Mouse (Mus musculus) hindbrain, embryonic 13.5 days (tissue): ENCODE results near the gene Gosr1. TPM values are rescaled to one million over a fixed set of nuclear protein-coding genes. Genes with fewer than 3 reads are reported as not detected.

ENCODE experiments used
- ATAC-seq: fragments of 200-750 bp; cut with Nextera tagmentation; 2 replicates; pipeline ENCODE4 v1.8.0; 2017; ENCODE audit warnings: moderate TSS enrichment; ENCODE audit not compliant: low FRiP score
- H3K27ac ChIP-seq: fragments of 300-500 bp; sonication (generic); 2 replicates; pipeline ENCODE4 v1.5.1; 2015; ENCODE audit warnings: inconsistent platforms, mild to moderate bottlenecking, moderate library complexity
- H3K27me3 ChIP-seq: fragments of 300-500 bp; sonication (generic); 2 replicates; pipeline ENCODE4 v1.6.1; 2015; ENCODE audit warnings: mild to moderate bottlenecking, inconsistent platforms
- H3K36me3 ChIP-seq: fragments of 300-500 bp; sonication (generic); 2 replicates; pipeline ENCODE4 v1.6.1; 2015; ENCODE audit warnings: mild to moderate bottlenecking, inconsistent platforms
- H3K4me1 ChIP-seq: fragments of 300-500 bp; sonication (generic); replicated peaks from 2 replicates; pipeline ENCODE4 v1.6.1; 2015; ENCODE audit warnings: inconsistent platforms
- H3K4me2 ChIP-seq: fragments of 300-500 bp; sonication (generic); 2 replicates; pipeline ENCODE4 v1.6.1; 2015; ENCODE audit warnings: inconsistent platforms, mild to moderate bottlenecking, moderate library complexity
- H3K4me3 ChIP-seq: fragments of 300-500 bp; sonication (generic); 2 replicates; pipeline ENCODE4 v1.5.1; 2015; ENCODE audit warnings: mild to moderate bottlenecking, inconsistent platforms
- H3K9ac ChIP-seq: fragments of 300-500 bp; sonication (generic); 2 replicates; pipeline ENCODE4 v1.6.1; 2015; ENCODE audit warnings: mild to moderate bottlenecking, inconsistent platforms
- H3K9me3 ChIP-seq: fragments of 300-500 bp; sonication (generic); 2 replicates; pipeline ENCODE4 v1.6.1; 2016; ENCODE audit warnings: inconsistent platforms
- WGBS: fragments of 180-500 bp; shearing (Covaris S2); methylation state at CpG from one replicate; pipeline ENCODE4 v1.1.7; 2015; 5-methylcytosine and 5-hydroxymethylcytosine counted together
- polyA plus RNA-seq: library from polyadenylated mRNA; unstranded; fragments of >200 nt; fragmentation: Nextera tagmentation; extraction: Ambion mirVana; gene quantifications from 2 replicates; pipeline ENCODE4 v1.2.1, GENCODE M21; 2015

Gosr1 gene
- polyA plus RNA-seq, 1 experiment from 2014 or later: 23.6 TPM

DNA sequence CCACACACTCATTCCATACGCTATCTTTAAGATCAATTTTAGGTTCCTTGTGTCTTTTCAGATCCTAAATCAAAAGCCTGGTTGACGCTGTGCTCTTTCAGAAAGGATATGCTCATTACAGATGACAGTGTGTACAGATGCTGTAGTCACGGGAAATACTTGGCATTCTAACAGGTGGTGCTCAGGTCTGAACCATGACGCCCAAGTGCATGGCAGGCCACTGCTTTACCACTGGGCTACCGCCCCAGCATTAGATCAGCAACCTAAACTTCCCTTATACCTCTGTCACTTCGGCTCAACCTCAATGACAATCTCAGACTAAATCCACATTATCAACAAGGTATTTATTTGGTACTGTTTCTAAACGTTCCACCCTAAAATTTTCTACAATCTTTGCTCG is 12.2 kb upstream of the Gosr1 start:
- 86% methylated on average over 8 of the region's 8 CpGs for WGBS
- H3K27ac ChIP-seq: no peak overlapping the region
- no peaks in the 10 kb centered on the region for H3K4me1 ChIP-seq
- H3K4me2 ChIP-seq: no peak overlapping the region
- no peaks in the 10 kb centered on the region for H3K9me3 ChIP-seq
- H3K36me3 ChIP-seq: peaks cover 11% of the 10 kb centered on the region
- H3K4me3 ChIP-seq: no peak overlapping the region
- H3K27me3 ChIP-seq: no peaks in the 10 kb centered on the region; the same call in 1 of the 2 replicates
- no peak overlapping the region for H3K9ac ChIP-seq
- no peak for ATAC-seq

DNA sequence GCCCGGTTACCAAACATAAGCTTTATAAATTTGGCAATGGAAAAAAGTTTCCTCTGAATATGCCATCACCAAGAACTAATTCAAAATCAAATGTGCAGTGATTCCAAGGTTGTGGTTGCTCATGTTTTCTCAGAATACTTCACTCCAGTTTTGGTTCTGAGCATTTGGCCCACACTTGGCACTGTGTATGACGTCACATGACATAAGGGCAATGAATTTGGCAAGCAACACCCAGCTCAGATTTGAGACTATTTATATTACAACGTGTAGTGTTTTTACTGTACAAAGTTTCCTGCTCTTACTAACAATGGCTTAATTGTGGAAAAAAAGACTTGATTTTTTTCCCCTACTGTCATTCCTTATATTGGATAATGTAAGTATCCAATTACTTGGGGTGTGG is 10.4 kb upstream of the Gosr1 start:
- 84% methylated on average over 3 of the region's 3 CpGs for WGBS

DNA sequence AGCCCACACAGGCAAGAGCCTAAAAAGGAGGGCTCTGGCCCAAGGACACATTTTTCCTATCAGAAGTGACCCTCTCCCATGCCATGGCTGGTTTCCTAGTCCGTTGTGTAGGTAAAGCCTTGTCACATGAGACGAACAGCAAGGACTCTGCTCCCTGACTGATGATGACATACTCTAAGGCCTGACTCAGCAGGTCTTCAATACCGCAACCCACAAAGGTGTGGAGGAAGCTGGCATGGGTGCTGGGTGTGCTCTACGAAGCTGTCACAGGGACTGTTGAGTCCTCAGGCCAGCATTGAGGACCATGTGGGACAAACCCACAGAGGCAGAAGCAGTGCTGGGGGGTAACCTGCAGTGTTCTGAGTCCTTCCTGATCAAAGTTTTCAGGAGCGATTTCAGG is 7.2 kb upstream of the Gosr1 start:
- no peak for ATAC-seq
- no peaks in the 10 kb centered on the region for H3K9me3 ChIP-seq
- no peaks in the 10 kb centered on the region; the same call in 1 of the 2 replicates for H3K27me3 ChIP-seq
- H3K4me1 ChIP-seq: no peaks in the 10 kb centered on the region
- no peak overlapping the region for H3K27ac ChIP-seq
- H3K4me2 ChIP-seq: no peak overlapping the region
- WGBS: 92% methylated on average over 5 of the region's 5 CpGs
- no peak overlapping the region for H3K9ac ChIP-seq
- no peaks in the 10 kb centered on the region for H3K36me3 ChIP-seq
- no peak overlapping the region for H3K4me3 ChIP-seq

More for the DNA sequence above, 10.4 kb upstream of the Gosr1 start:
- ATAC-seq: no peak
- H3K27me3 ChIP-seq: no peaks in the 10 kb centered on the region; the same call in 1 of the 2 replicates
- H3K4me3 ChIP-seq: no peak overlapping the region
- no peak overlapping the region for H3K27ac ChIP-seq
- H3K4me2 ChIP-seq: no peak overlapping the region
- no peaks in the 10 kb centered on the region for H3K4me1 ChIP-seq
- no peak overlapping the region for H3K9ac ChIP-seq
- no peaks in the 10 kb centered on the region for H3K36me3 ChIP-seq
- no peaks in the 10 kb centered on the region for H3K9me3 ChIP-seq

DNA sequence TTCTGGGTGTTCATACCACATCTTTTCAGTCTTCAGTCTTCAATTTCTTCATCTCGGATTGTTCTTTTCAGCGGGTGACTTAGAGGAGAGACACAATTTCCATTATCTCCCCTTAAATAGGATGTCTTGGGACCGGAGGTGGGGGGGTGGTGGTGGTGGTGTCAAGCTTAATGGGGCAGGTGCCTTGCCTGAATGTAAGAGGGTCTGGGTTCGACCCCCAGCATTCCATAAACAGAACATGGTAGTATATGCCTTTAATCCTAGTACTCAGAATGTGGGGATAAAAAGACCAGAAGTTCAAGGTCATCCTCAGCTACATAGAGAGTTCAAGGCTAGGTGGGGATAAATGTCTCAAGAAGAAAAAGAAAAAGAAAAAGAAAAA is 353 bp upstream of the Gosr1 start:
- Histone ChIP-seq H3K4me3 (peak overlapping the region; percentile 76), H3K9me3 (no peaks in the 10 kb centered on the region), H3K4me2 (peak overlapping the region; percentile 11; the same call in 1 of the 2 replicates), H3K9ac (peak overlapping the region; percentile 7; the same call in 1 of the 2 replicates), H3K36me3 (peaks cover 20% of the 10 kb centered on the region), H3K27me3 (no peaks in the 10 kb centered on the region), H3K4me1 (peaks cover 9% of the 10 kb centered on the region), H3K27ac (no peak overlapping the region)
- ATAC-seq: no peak; the same call in 1 of the 2 replicates
- 18% methylated on average over 4 of the region's 4 CpGs for WGBS

DNA sequence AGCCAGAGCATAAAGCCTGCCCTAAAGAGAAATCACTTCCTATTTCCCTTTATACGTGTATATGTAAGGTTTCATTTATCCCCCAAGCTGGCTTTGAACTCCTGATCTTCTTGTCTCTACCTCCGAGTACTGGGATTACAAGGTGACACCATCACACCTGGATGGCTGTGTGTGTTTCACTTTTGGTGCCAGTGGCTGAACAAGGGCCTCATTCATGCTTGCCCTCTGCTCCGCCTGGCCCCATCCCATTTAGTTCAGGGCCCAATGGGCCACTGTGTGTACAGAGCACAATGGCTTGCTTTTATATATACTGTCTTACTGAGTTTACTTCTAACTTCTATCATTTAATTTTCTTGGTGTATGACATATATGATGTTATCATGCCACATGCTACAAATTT is 11.1 kb downstream of the Gosr1 start:
- WGBS: 94% methylated on average over 3 of the region's 3 CpGs
- Histone ChIP-seq H3K27ac (no peak overlapping the region), H3K4me3 (no peak overlapping the region), H3K9me3 (no peaks in the 10 kb centered on the region), H3K36me3 (peaks cover 78% of the 10 kb centered on the region), H3K9ac (no peak overlapping the region), H3K27me3 (no peaks in the 10 kb centered on the region), H3K4me2 (no peak overlapping the region), H3K4me1 (no peaks in the 10 kb centered on the region)
- ATAC-seq: no peak

DNA sequence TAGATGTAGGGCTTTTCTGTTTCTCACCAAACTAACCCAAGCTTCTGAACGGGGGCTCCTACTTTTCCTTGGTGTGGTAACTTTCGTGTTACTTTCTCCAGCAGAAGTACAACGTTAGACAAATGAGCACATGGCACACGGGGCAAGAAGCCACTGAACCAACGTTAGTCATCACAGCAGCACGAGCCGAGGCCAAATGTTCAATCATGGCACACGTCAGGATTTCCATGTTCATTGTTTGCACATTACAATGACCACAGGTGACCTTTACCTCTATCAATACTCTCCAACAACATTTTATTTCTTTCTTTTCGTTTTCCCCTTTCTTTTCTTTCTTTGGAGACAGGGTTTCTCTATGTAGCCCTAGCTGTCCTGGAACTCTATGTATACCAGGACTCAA is 14.6 kb downstream of the Gosr1 start:
- H3K9ac ChIP-seq: no peak overlapping the region
- H3K4me3 ChIP-seq: no peak overlapping the region
- H3K9me3 ChIP-seq: no peaks in the 10 kb centered on the region
- H3K36me3 ChIP-seq: peaks cover 82% of the 10 kb centered on the region
- H3K27me3 ChIP-seq: no peaks in the 10 kb centered on the region
- no peak for ATAC-seq
- 92% methylated on average over 9 of the region's 9 CpGs for WGBS
- H3K27ac ChIP-seq: no peak overlapping the region
- H3K4me2 ChIP-seq: no peak overlapping the region
- no peaks in the 10 kb centered on the region for H3K4me1 ChIP-seq

DNA sequence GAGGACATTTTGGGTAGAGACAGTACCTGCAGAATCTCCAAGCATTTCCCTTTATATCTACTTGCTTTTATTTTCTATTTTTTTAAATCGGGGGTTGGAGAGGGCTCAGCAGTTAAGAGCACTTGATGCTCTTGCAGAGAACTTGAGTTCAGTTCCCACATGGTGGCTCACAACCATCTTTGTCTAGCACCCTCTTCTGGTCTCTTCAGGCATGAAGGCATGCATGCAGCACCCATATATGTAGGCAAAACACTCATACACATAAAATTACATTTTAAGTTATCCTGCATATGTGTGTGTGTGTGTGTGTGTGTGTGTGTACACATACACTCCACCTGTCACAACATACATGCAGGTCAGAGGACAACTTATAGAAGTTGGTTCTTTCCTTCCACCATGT is 17.5 kb downstream of the Gosr1 start:
- H3K27me3 ChIP-seq: no peaks in the 10 kb centered on the region

DNA sequence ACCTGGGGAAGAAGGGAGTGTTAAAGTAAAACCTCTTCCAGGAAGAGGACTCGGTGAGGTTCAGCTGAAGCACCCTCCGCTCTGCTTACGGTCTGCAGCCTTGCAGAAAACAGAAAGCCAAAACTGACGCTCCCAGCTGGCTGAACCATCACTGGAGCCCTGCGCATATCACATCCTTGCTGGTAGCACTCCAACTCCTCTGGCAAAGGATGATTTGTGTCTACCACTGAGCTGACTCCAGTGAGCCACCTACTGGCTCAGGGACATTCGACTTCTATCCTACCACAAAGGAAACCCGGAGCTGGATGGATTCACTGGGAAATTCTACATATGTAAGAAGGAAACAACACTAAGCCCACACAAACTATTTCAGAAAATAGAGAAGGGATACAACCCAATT is 18.8 kb downstream of the Gosr1 start:
- Histone ChIP-seq H3K4me2 (no peak overlapping the region), H3K9me3 (no peaks in the 10 kb centered on the region), H3K27ac (no peak overlapping the region), H3K27me3 (no peaks in the 10 kb centered on the region), H3K4me3 (no peak overlapping the region), H3K4me1 (no peaks in the 10 kb centered on the region), H3K9ac (no peak overlapping the region), H3K36me3 (peaks cover 53% of the 10 kb centered on the region)
- ATAC-seq: no peak
- 77% methylated on average over 7 of the region's 7 CpGs for WGBS

More for the DNA sequence above, 17.5 kb downstream of the Gosr1 start:
- Histone ChIP-seq H3K9ac (no peak overlapping the region), H3K9me3 (no peaks in the 10 kb centered on the region), H3K4me2 (no peak overlapping the region), H3K4me1 (no peaks in the 10 kb centered on the region), H3K27ac (no peak overlapping the region), H3K36me3 (peaks cover 66% of the 10 kb centered on the region), H3K4me3 (no peak overlapping the region)
- ATAC-seq: no peak
- WGBS: 96% methylated on average over 1 of the region's 1 CpGs

DNA sequence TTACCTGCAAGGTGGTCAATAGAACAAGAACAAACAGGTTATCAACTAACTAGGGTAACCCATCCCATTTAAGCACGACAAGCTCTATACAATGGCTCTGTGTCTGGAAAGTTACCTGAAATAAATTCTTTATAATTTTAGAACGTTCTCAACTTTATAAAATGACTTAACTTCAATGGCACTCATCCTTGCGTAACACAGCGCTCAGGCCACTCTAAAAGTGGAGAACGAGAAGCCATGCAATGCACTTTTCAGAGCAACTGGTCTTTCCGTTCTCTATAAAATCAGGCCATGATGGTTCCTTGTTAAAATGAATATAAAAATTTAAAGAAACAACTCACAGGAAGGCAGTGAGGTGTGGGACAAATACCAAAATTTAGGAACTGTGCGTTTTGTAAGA is 20.9 kb downstream of the Gosr1 start:
- no peak overlapping the region for H3K4me2 ChIP-seq
- no peak overlapping the region for H3K4me3 ChIP-seq
- H3K36me3 ChIP-seq: peaks cover 36% of the 10 kb centered on the region
- no peak overlapping the region for H3K9ac ChIP-seq
- no peaks in the 10 kb centered on the region for H3K4me1 ChIP-seq
- no peak for ATAC-seq
- WGBS: 96% methylated on average over 7 of the region's 7 CpGs
- H3K27me3 ChIP-seq: no peaks in the 10 kb centered on the region
- no peak overlapping the region for H3K27ac ChIP-seq
- H3K9me3 ChIP-seq: no peaks in the 10 kb centered on the region

DNA sequence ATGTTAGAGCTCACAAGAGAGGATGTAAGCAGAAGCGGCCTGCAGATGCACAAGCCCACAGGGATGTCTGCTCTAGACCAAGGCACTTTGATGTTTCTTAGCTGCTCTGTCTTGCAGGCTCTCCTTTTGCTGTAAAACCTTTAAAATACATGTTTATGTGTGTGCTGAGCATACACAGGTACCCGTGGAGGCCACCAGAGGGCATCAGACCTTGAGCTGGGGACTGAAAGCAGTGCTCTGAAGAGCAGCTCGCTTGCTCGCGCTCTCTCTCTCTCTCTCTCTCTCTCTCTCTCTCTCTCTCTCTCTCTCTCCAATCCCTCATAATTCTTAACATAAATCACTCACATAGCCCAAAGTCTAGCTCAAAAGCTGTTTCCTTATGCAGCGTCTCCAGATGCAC is 24.3 kb downstream of the Gosr1 start:
- H3K27me3 ChIP-seq: no peaks in the 10 kb centered on the region
- H3K36me3 ChIP-seq: peaks cover 33% of the 10 kb centered on the region
- WGBS: 75% methylated on average over 6 of the region's 6 CpGs
- no peak overlapping the region for H3K4me2 ChIP-seq
- no peak overlapping the region for H3K27ac ChIP-seq
- no peaks in the 10 kb centered on the region for H3K9me3 ChIP-seq
- no peak overlapping the region for H3K4me3 ChIP-seq
- no peak overlapping the region for H3K9ac ChIP-seq
- no peak for ATAC-seq
- peaks cover 11% of the 10 kb centered on the region for H3K4me1 ChIP-seq

DNA sequence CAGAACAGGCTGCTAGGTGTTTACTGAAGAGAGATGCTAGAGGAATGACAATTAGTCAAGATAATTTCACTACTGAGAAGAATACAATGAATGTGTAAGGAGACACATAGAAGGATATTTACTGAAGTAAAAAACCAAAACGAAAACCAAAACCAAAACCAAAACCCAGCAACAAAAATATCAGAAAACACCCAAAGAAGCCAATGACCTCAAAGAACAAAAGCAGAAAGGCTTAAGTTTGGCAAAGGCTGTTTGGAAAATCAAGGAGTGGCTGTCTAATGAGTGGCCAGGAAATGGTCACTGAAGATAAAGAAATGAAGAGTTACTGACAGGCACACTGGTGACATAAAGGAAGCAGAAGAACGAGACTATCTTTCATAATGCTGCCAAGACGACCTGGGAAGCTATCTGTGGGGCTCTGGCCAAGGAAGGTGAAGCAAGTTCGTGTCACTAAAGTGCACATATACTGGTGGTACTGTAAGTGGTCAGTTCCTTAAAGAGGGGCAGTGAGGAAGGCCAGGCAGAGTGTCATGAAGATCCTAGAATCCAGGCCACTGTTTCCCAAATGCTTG is 27.5 kb downstream of the Gosr1 start:
- H3K4me3 ChIP-seq: no peak overlapping the region
- H3K4me1 ChIP-seq: peaks cover 11% of the 10 kb centered on the region
- H3K27ac ChIP-seq: peak overlapping the region; percentile 40
- H3K36me3 ChIP-seq: peaks cover 50% of the 10 kb centered on the region
- no peaks in the 10 kb centered on the region for H3K9me3 ChIP-seq
- H3K27me3 ChIP-seq: no peaks in the 10 kb centered on the region
- no peak overlapping the region for H3K9ac ChIP-seq
- no peak overlapping the region for H3K4me2 ChIP-seq
- 79% methylated on average over 4 of the region's 4 CpGs for WGBS
- no peak for ATAC-seq

DNA sequence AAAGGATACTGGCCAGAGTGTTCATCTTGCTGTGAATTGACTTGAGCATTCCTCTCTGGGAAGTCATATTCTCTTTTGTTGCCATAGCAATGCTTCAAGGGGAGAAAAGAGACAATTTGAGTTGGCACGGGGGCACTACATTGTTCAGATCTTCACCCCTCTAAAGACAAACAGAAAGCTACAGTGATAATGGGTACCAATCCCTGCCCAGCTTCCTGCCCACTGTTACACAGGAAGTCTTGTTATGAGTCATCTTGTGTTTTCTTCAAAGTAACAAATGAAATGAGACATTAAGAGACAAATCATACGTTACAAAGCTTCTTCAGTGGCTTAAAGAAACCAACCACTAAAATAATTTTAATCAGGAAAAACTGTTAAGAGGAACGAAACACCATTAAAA is 28.8 kb downstream of the Gosr1 start:
- Histone ChIP-seq H3K27ac (0 out of 2 replicates have a peak overlapping the region, but pooled peaks have one; percentile 40), H3K9me3 (no peaks in the 10 kb centered on the region), H3K36me3 (peaks cover 59% of the 10 kb centered on the region), H3K4me2 (no peak overlapping the region), H3K9ac (no peak overlapping the region), H3K4me3 (no peak overlapping the region), H3K27me3 (no peaks in the 10 kb centered on the region), H3K4me1 (peaks cover 11% of the 10 kb centered on the region)
- 41% methylated on average over 3 of the region's 3 CpGs for WGBS
- ATAC-seq: no peak

DNA sequence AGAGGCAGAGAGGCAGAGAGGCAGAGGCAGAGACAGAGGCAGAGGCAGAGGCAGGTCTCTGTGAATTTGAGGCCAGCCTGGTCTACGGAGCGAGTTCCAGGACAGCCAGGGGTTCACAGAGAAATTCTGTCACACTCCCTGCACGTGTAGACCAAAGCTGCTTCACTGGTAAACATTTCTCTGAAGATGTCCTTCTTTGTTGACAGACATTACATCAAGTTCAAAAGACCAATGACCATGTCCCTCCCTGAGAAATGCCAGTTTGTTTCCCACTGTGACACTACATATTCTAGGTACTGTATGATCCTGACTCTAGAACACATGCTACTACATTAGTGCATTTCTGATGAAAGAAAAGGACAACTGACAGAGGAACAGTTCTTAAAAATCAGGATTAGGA is 32.7 kb downstream of the Gosr1 start:
- no peaks in the 10 kb centered on the region for H3K27me3 ChIP-seq
- H3K4me3 ChIP-seq: no peak overlapping the region
- peaks cover 11% of the 10 kb centered on the region for H3K4me1 ChIP-seq
- H3K9ac ChIP-seq: no peak overlapping the region
- 90% methylated on average over 3 of the region's 3 CpGs for WGBS
- no peak for ATAC-seq
- H3K36me3 ChIP-seq: peaks cover 77% of the 10 kb centered on the region
- no peaks in the 10 kb centered on the region for H3K9me3 ChIP-seq
- no peak overlapping the region for H3K27ac ChIP-seq
- H3K4me2 ChIP-seq: no peak overlapping the region
